Mouse (Mus musculus): ENCODE data around the gene Pcsk6. TPM values are rescaled to one million over a fixed set of nuclear protein-coding genes. Genes with fewer than 3 reads are reported as not detected.

Gene Pcsk6
- total and polyA plus RNA-seq, 3 experiments, result 0.01 TPM; not detected in 2

- no peaks in the 10 kb centered on the region for H3K9me3 ChIP-seq (replicated peaks; ENCODE audit: insufficient read depth, low read length)
- H3K4me3 ChIP-seq (ENCODE audit: control insufficient read depth in 1 of 2, insufficient read depth in 1 of 2, low read depth in 2 of 2, low read length in 2 of 2), result no peak overlapping the region
- H3K79me2 ChIP-seq (ENCODE audit: control insufficient read depth, insufficient read depth, low read length, poor library complexity), result no peaks in the 10 kb centered on the region
- no peaks in the 10 kb centered on the region for H3K27me3 ChIP-seq (ENCODE audit: control insufficient read depth in 1 of 2, insufficient read depth in 2 of 2, low read length in 2 of 2)
- H3K27ac ChIP-seq (ENCODE audit: control insufficient read depth, low read depth, low read length), result no peak overlapping the region
- no peak for TF ChIP-seq USF1 (IDR thresholded peaks at IDR 0.05; ENCODE audit: low read depth, low read length)
- no peak for TF ChIP-seq MAX (IDR thresholded peaks at IDR 0.05; ENCODE audit: low read length)
- no peak for TF ChIP-seq MYC (IDR thresholded peaks at IDR 0.05; ENCODE audit: low read depth, low read length)
- TF ChIP-seq NRF1 (IDR thresholded peaks at IDR 0.05; ENCODE audit: insufficient read depth, low read depth, low read length, poor library complexity, severe bottlenecking), result no peak
- no peak overlapping the region for H3K9ac ChIP-seq (ENCODE audit: control insufficient read depth, low read depth, low read length, poor library complexity, severe bottlenecking)
- DNase-seq (ENCODE audit: low read depth, low spot score), result no peak
- H3K36me3 ChIP-seq (ENCODE audit: control insufficient read depth in 1 of 2, insufficient read depth in 2 of 2, low read length in 2 of 2), result peaks cover 0 to 18% of the 10 kb centered on the region in 2 experiments; a peak in 2 of 4 replicates
- peaks cover 3 to 16% of the 10 kb centered on the region in 2 experiments for H3K4me1 ChIP-seq (ENCODE audit: control insufficient read depth in 1 of 2, insufficient read depth in 2 of 2, low read length in 2 of 2)
Measured at GRCm38 (mm10) chr7:65869794-65870193, 8.3 kb downstream of the Pcsk6 start.

- TF ChIP-seq CHD2 (IDR thresholded peaks at IDR 0.05; ENCODE audit: low read length), result no peak
- no peak for TF ChIP-seq ZC3H11A (IDR thresholded peaks at IDR 0.05; ENCODE audit: low read depth, low read length)
- no peak for TF ChIP-seq POLR2AphosphoS2 (IDR thresholded peaks at IDR 0.05; ENCODE audit: low read length)
- no peak for TF ChIP-seq SIN3A (IDR thresholded peaks at IDR 0.05; ENCODE audit: low read length)
- TF ChIP-seq GABPA (IDR thresholded peaks at IDR 0.05; ENCODE audit: low read depth, low read length), result no peak
- no peak for TF ChIP-seq USF1 (IDR thresholded peaks at IDR 0.05; ENCODE audit: low read depth, low read length)
- TF ChIP-seq SMC3 (IDR thresholded peaks at IDR 0.05; ENCODE audit: low read depth, low read length), result no peak
- TF ChIP-seq ELF1 (IDR thresholded peaks at IDR 0.05; ENCODE audit: low read depth, low read length), result no peak
- no peak for TF ChIP-seq MEF2A (IDR thresholded peaks at IDR 0.05; ENCODE audit: extremely low read depth, insufficient replicate concordance, low read depth, low read length, poor library complexity, severe bottlenecking)
- no peak for TF ChIP-seq CTCF (IDR thresholded peaks at IDR 0.05 in 2 of 3, conservative IDR thresholded peaks at IDR 0.05 in 1 of 3; ENCODE audit: control insufficient read depth in 1 of 3, insufficient read depth in 1 of 3, low read depth in 2 of 3, low read length in 3 of 3, poor library complexity in 1 of 3, severe bottlenecking in 1 of 3)
- TF ChIP-seq ZNF384 (IDR thresholded peaks at IDR 0.05; ENCODE audit: low read depth, low read length), result no peak
- TF ChIP-seq NRF1 (IDR thresholded peaks at IDR 0.05; ENCODE audit: insufficient read depth, low read depth, low read length, poor library complexity, severe bottlenecking), result no peak
- H3K36me3 ChIP-seq (ENCODE audit: control insufficient read depth in 1 of 2, insufficient read depth in 2 of 2, low read length in 2 of 2), result peaks cover 0 to 18% of the 10 kb centered on the region in 2 experiments; a peak in 2 of 4 replicates
- no peaks in the 10 kb centered on the region for H3K27me3 ChIP-seq (ENCODE audit: control insufficient read depth in 1 of 2, insufficient read depth in 2 of 2, low read length in 2 of 2)
Measured at GRCm38 (mm10) chr7:65870227-65870626, 8.7 kb downstream of the Pcsk6 start.

More at GRCm38 (mm10) chr7:65870227-65870626, 8.7 kb downstream of the Pcsk6 start:
- no peaks in the 10 kb centered on the region for H3K9me3 ChIP-seq (replicated peaks; ENCODE audit: insufficient read depth, low read length)
- no peaks in the 10 kb centered on the region for H3K79me2 ChIP-seq (ENCODE audit: control insufficient read depth, insufficient read depth, low read length, poor library complexity)
- no peak for DNase-seq (ENCODE audit: low read depth, low spot score)
- no peak overlapping the region for H3K4me3 ChIP-seq (ENCODE audit: control insufficient read depth in 1 of 2, insufficient read depth in 1 of 2, low read depth in 2 of 2, low read length in 2 of 2)
- H3K27ac ChIP-seq (ENCODE audit: control insufficient read depth, low read depth, low read length), result no peak overlapping the region
- H3K4me1 ChIP-seq (ENCODE audit: control insufficient read depth in 1 of 2, insufficient read depth in 2 of 2, low read length in 2 of 2), result peaks cover 3 to 17% of the 10 kb centered on the region in 2 experiments
- no peak overlapping the region for H3K9ac ChIP-seq (ENCODE audit: control insufficient read depth, low read depth, low read length, poor library complexity, severe bottlenecking)
